Mouse (Mus musculus) kidney, embryonic 14.5 days (tissue): ENCODE measurements around the gene Sostdc1. TPM values are rescaled to one million over a fixed set of nuclear protein-coding genes. Genes with fewer than 3 reads are reported as not detected.

ENCODE experiments used
- ATAC-seq: fragments of 200-750 bp; cut with Nextera tagmentation; 2 replicates; pipeline ENCODE4 v1.8.0; 2017; ENCODE audit warnings: moderate number of reproducible peaks, mild to moderate bottlenecking, moderate TSS enrichment, moderate library complexity; ENCODE audit not compliant: low FRiP score, low TSS enrichment
- H3K27ac ChIP-seq: fragments of 300-500 bp; sonication (generic); 2 replicates; pipeline ENCODE4 v1.5.1; 2014; ENCODE audit warnings: low read depth, mild to moderate bottlenecking, low read length, moderate library complexity, mixed read lengths
- H3K27me3 ChIP-seq: fragments of 300-500 bp; sonication (generic); 2 replicates; pipeline ENCODE4 v1.6.1; 2014; ENCODE audit warnings: mild to moderate bottlenecking, low read length; ENCODE audit not compliant: control insufficient read depth, insufficient read depth
- H3K36me3 ChIP-seq: fragments of 300-500 bp; sonication (generic); 2 replicates; pipeline ENCODE4 v1.6.1; 2014; ENCODE audit warnings: low read length, mixed read lengths; ENCODE audit not compliant: control insufficient read depth, insufficient read depth
- H3K4me1 ChIP-seq: fragments of 300-500 bp; sonication (generic); 2 replicates; pipeline ENCODE4 v1.6.1; 2014; ENCODE audit warnings: low read length, mixed read lengths; ENCODE audit not compliant: control insufficient read depth, insufficient read depth
- H3K4me2 ChIP-seq: fragments of 300-500 bp; sonication (generic); replicated peaks from 2 replicates; pipeline ENCODE4 v1.6.1; 2014; ENCODE audit warnings: low read depth, mild to moderate bottlenecking, low read length
- H3K4me3 ChIP-seq: fragments of 300-500 bp; sonication (generic); 2 replicates; pipeline ENCODE4 v1.5.1; 2014; ENCODE audit warnings: mild to moderate bottlenecking, low read length
- H3K9ac ChIP-seq: fragments of 300-500 bp; sonication (generic); 2 replicates; pipeline ENCODE4 v1.6.1; 2014; ENCODE audit warnings: low read depth, mild to moderate bottlenecking, low read length, moderate library complexity
- H3K9me3 ChIP-seq: fragments of 300-500 bp; sonication (generic); 2 replicates; pipeline ENCODE4 v1.6.1; 2016; ENCODE audit warnings: low read length; ENCODE audit not compliant: control insufficient read depth
- WGBS: fragments of 180-500 bp; shearing (Covaris S2); extraction: QIAGEN DNeasy Blood & Tissue Kit; methylation state at CpG from one replicate; pipeline ENCODE4 v1.1.7; 2014; 5-methylcytosine and 5-hydroxymethylcytosine counted together
- polyA plus RNA-seq: library from polyadenylated mRNA; unstranded; fragments of >200 nt; fragmentation: Nextera tagmentation; extraction: Ambion mirVana; gene quantifications from 2 replicates; pipeline ENCODE4 v1.2.1, GENCODE M21; 2014

The Sostdc1 gene
- polyA plus RNA-seq, 1 experiment from 2014 or later = 50.1 TPM

- no peak for ATAC-seq
- Histone ChIP-seq H3K27ac (no peak overlapping the region), H3K27me3 (no peaks in the 10 kb centered on the region), H3K36me3 (no peaks in the 10 kb centered on the region), H3K4me2 (no peak overlapping the region), H3K9ac (no peak overlapping the region), H3K9me3 (no peaks in the 10 kb centered on the region), H3K4me1 (0 out of 2 replicates have a peak, but pooled peaks cover 5% of the 10 kb centered on the region), H3K4me3 (no peak overlapping the region)
- 43% methylated on average over 2 of the region's 2 CpGs for WGBS
These were observed 924 bp upstream of the Sostdc1 start for GRCm38 (mm10) chr12:36313015-36313414.

GRCm38 (mm10) chr12:36314446-36314845 lies 507 bp downstream of the Sostdc1 start:
- Histone ChIP-seq H3K4me1 (0 out of 2 replicates have a peak, but pooled peaks cover 5% of the 10 kb centered on the region), H3K4me3 (peak overlapping the region; percentile 26), H3K9ac (no peak overlapping the region), H3K27me3 (0 out of 2 replicates have a peak, but pooled peaks cover 3% of the 10 kb centered on the region), H3K4me2 (peak overlapping the region; percentile 27), H3K27ac (no peak overlapping the region), H3K9me3 (no peaks in the 10 kb centered on the region), H3K36me3 (no peaks in the 10 kb centered on the region)
- ATAC-seq = no peak
- WGBS = 69% methylated on average over 7 of the region's 7 CpGs

- ATAC-seq = no peak
- 78% methylated on average over 3 of the region's 3 CpGs for WGBS
- Histone ChIP-seq H3K27me3 (0 out of 2 replicates have a peak, but pooled peaks cover 3% of the 10 kb centered on the region), H3K27ac (no peak overlapping the region), H3K9ac (no peak overlapping the region), H3K4me3 (peak overlapping the region; percentile 17; the same call in 1 of the 2 replicates), H3K4me2 (peak overlapping the region; percentile 27; the same call in 1 of the 2 replicates), H3K9me3 (no peaks in the 10 kb centered on the region), H3K36me3 (no peaks in the 10 kb centered on the region), H3K4me1 (0 out of 2 replicates have a peak, but pooled peaks cover 5% of the 10 kb centered on the region)
These were observed 1.6 kb downstream of the Sostdc1 start for GRCm38 (mm10) chr12:36315527-36315926.

DNA sequence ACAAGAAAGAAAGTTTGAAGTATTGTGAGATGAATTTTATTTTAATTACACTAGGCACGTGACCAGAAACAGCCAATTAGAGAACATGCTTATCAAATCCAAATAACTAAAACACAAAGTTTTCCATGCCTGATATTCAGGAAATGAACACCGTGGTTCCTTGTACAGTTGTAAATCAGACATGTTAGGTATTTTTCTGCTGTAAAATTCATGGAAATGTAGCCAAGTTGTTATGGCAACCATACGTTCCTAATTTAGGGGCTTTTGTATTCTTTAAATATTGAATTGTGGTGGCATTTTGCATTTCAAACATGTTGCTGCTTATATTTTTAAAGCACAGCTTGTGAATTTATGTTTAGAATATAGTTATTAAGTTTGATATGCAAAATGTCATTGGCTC lies 2.1 kb downstream of the Sostdc1 start:
- ATAC-seq = no peak
- 0 out of 2 replicates have a peak overlapping the region, but pooled peaks have one; percentile 86 for H3K4me2 ChIP-seq
- H3K4me3 ChIP-seq = no peak overlapping the region; the same call in 1 of the 2 replicates
- WGBS = 69% methylated on average over 3 of the region's 3 CpGs
- H3K9me3 ChIP-seq = no peaks in the 10 kb centered on the region
- H3K27ac ChIP-seq = no peak overlapping the region
- 0 out of 2 replicates have a peak, but pooled peaks cover 5% of the 10 kb centered on the region for H3K4me1 ChIP-seq
- H3K36me3 ChIP-seq = no peaks in the 10 kb centered on the region
- H3K9ac ChIP-seq = no peak overlapping the region
- 0 out of 2 replicates have a peak, but pooled peaks cover 3% of the 10 kb centered on the region for H3K27me3 ChIP-seq

DNA sequence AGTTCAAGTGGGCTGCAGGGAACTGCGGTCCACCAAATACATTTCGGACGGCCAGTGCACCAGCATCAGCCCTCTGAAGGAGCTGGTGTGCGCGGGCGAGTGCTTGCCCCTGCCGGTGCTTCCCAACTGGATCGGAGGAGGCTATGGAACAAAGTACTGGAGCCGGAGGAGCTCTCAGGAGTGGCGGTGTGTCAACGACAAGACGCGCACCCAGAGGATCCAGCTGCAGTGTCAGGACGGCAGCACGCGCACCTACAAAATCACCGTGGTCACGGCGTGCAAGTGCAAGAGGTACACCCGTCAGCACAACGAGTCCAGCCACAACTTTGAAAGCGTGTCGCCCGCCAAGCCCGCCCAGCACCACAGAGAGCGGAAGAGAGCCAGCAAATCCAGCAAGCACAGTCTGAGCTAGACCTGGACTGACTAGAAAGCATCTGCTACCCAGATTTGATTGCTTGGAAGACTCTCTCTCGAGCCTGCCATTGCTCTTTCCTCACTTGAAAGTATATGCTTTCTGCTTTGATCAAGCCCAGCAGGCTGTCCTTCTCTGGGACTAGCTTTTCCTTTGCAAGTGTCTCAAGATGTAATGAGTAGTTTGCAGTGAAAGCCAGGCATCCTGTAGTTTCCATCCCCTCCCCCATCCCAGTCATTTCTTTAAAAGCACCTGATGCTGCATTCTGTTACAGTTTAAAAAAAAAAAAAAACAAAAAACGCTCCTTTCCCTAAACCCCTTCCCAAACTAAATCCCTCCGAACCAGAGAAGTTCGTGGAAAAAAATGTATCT lies 3.3 kb downstream of the Sostdc1 start:
- Histone ChIP-seq H3K27me3 (0 out of 2 replicates have a peak, but pooled peaks cover 3% of the 10 kb centered on the region), H3K27ac (peak overlapping the region; percentile 24; the same call in 1 of the 2 replicates)
- WGBS = 2% methylated on average over 30 of the region's 30 CpGs

DNA sequence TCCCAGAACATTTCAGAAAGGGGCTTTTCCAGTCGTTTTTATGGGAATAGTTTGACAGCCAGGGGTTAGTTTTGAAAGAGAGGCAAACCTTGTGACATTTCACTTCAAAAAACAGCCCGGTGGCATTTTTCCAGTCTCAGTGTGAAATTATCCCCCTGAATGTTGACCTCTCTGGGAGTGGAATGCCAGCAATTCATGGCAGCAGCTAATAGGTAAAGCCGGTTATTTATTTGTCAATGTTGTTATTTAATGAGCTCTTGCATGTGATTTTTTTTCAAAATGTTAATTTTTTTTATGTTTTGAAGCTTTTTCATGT lies 3.8 kb downstream of the Sostdc1 start:
- 20% methylated on average over 3 of the region's 3 CpGs for WGBS
- H3K27ac ChIP-seq = no peak overlapping the region
- H3K4me3 ChIP-seq = no peak overlapping the region; the same call in 1 of the 2 replicates
- no peak overlapping the region for H3K4me2 ChIP-seq
- no peak overlapping the region for H3K9ac ChIP-seq
- 0 out of 2 replicates have a peak, but pooled peaks cover 3% of the 10 kb centered on the region for H3K27me3 ChIP-seq
- H3K4me1 ChIP-seq = 0 out of 2 replicates have a peak, but pooled peaks cover 5% of the 10 kb centered on the region
- H3K36me3 ChIP-seq = no peaks in the 10 kb centered on the region
- no peaks in the 10 kb centered on the region for H3K9me3 ChIP-seq
- ATAC-seq = no peak

More for the DNA sequence above, 3.3 kb downstream of the Sostdc1 start:
- H3K36me3 ChIP-seq = no peaks in the 10 kb centered on the region
- H3K4me3 ChIP-seq = peak overlapping the region; percentile 45
- no peaks in the 10 kb centered on the region for H3K9me3 ChIP-seq
- 0 out of 2 replicates have a peak, but pooled peaks cover 5% of the 10 kb centered on the region for H3K4me1 ChIP-seq
- H3K9ac ChIP-seq = peak overlapping the region; percentile 59
- ATAC-seq = peak; percentile 87
- H3K4me2 ChIP-seq = peak overlapping the region; percentile 86

DNA sequence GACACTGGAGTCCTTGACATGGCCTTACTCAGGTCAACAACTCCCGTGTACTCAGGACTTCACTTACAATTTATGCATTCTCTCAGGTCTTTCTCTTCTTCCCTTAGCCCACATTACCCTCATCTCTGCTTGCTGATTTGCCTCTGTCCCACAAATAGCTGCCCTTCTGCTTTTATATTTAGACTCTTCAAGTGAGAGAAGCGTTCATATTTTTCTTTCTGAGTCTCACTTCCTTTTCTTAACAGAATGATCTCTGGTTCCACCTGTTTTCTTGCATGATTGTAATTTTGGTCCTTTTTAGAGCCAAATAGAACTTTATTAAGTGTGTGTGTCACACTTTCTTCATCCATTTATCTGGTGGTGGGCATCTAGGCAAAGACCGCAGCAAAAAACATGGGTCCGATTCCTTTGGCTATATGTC lies 12.2 kb downstream of the Sostdc1 start:
- H3K4me3 ChIP-seq = no peak overlapping the region
- no peaks in the 10 kb centered on the region for H3K36me3 ChIP-seq
- H3K9ac ChIP-seq = no peak overlapping the region
- ATAC-seq = no peak
- H3K27ac ChIP-seq = no peak overlapping the region
- H3K4me1 ChIP-seq = no peaks in the 10 kb centered on the region
- WGBS = 82% methylated on average over 4 of the region's 4 CpGs
- no peaks in the 10 kb centered on the region for H3K9me3 ChIP-seq
- no peaks in the 10 kb centered on the region for H3K27me3 ChIP-seq
- H3K4me2 ChIP-seq = no peak overlapping the region

DNA sequence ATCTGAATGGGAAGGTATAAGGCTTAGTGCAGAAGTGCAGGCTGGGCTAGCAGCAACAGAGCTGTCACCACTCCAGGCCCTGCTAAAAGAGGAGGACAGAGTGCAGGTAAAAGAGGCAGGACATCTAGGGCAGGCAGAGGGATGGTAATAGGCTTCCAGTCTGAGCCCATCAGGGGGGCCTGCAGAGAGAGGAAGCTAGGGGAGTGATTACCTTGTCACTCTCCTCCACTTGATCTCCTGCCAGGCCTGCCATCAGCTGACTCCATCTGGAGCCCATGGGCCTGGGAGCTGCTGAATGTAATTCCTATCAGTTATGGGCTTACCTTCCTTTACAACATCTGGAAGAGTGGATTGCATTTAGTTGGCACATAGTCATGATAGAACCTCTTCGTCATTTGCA lies 18.7 kb downstream of the Sostdc1 start:
- no peak for ATAC-seq
- no peaks in the 10 kb centered on the region for H3K9me3 ChIP-seq
- no peaks in the 10 kb centered on the region for H3K36me3 ChIP-seq
- H3K27me3 ChIP-seq = no peaks in the 10 kb centered on the region
- H3K4me1 ChIP-seq = no peaks in the 10 kb centered on the region
- no peak overlapping the region for H3K4me2 ChIP-seq
- H3K27ac ChIP-seq = no peak overlapping the region
- no peak overlapping the region for H3K4me3 ChIP-seq
- WGBS = 100% methylated on average over 1 of the region's 1 CpGs
- no peak overlapping the region for H3K9ac ChIP-seq

DNA sequence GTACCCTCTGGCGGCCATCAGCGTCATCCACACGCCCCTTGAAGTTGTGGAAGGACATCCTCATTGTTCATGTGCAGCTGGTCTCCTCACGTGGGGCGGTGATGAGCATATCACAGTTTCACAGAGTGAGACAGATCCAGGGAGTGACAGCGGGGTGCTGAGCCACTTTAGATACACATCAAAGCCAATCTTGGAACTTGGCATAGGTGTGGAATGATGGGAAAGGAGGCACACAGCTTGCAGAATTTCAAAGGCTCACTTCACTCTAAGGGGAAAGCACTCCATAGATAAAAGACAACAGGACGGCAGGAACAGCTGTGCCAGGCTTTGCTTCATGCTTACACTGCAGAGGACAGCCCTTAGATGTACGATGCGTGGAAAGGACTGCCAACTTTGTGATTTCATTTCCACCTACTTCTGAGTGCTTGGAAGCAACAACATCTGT lies 19.9 kb downstream of the Sostdc1 start:
- no peak overlapping the region for H3K27ac ChIP-seq
- H3K9me3 ChIP-seq = no peaks in the 10 kb centered on the region
- no peak for ATAC-seq
- no peak overlapping the region for H3K4me3 ChIP-seq
- H3K27me3 ChIP-seq = no peaks in the 10 kb centered on the region
- WGBS = 83% methylated on average over 9 of the region's 9 CpGs
- H3K4me2 ChIP-seq = no peak overlapping the region
- H3K36me3 ChIP-seq = no peaks in the 10 kb centered on the region
- H3K4me1 ChIP-seq = no peaks in the 10 kb centered on the region
- no peak overlapping the region for H3K9ac ChIP-seq
